Mouse (Mus musculus) forebrain, embryonic 11.5 days (tissue): Measurements from ENCODE around the gene Mcrip2. TPM values are rescaled to one million over a fixed set of nuclear protein-coding genes. Genes with fewer than 3 reads are reported as not detected.

Experiments
- ATAC-seq: fragments of 200-750 bp; cut with Nextera tagmentation; replicated peaks from 2 replicates; pipeline ENCODE4 v1.8.0; 2017; ENCODE audit warnings: moderate TSS enrichment; ENCODE audit not compliant: low FRiP score
- DNase-seq: peaks from one replicate; pipeline ENCODE4 v3.0.0-alpha.2; 2017; ENCODE audit warnings: low spot score
- H3K27ac ChIP-seq: fragments of 300-500 bp; sonication (generic); 2 replicates; pipeline ENCODE4 v1.5.1; 2014; ENCODE audit warnings: low read depth, low read length
- H3K27me3 ChIP-seq: fragments of 300-500 bp; sonication (generic); 2 replicates; pipeline ENCODE4 v1.6.1; 2014; ENCODE audit warnings: mild to moderate bottlenecking, low read length, mixed read lengths; ENCODE audit not compliant: control insufficient read depth, insufficient read depth
- H3K36me3 ChIP-seq: fragments of 300-500 bp; sonication (generic); 2 replicates; pipeline ENCODE4 v1.6.1; 2014; ENCODE audit warnings: mild to moderate bottlenecking, low read length, moderate library complexity, mixed read lengths; ENCODE audit not compliant: control insufficient read depth, insufficient read depth
- H3K4me1 ChIP-seq: fragments of 300-500 bp; sonication (generic); replicated peaks from 2 replicates; pipeline ENCODE4 v1.6.1; 2014; ENCODE audit warnings: low read length, mixed read lengths; ENCODE audit not compliant: control insufficient read depth, insufficient read depth
- H3K4me2 ChIP-seq: fragments of 300-500 bp; sonication (generic); 2 replicates; pipeline ENCODE4 v1.6.1; 2014; ENCODE audit warnings: low read depth, mild to moderate bottlenecking, low read length, moderate library complexity, mixed read lengths; ENCODE audit not compliant: severe bottlenecking
- H3K4me3 ChIP-seq: fragments of 300-500 bp; sonication (generic); 2 replicates; pipeline ENCODE4 v1.5.1; 2014; ENCODE audit warnings: low read depth, low read length
- H3K9ac ChIP-seq: fragments of 300-500 bp; sonication (generic); 2 replicates; pipeline ENCODE4 v1.6.1; 2014; ENCODE audit warnings: low read length
- H3K9me3 ChIP-seq: fragments of 300-500 bp; sonication (generic); 2 replicates; pipeline ENCODE4 v1.6.1; 2016; ENCODE audit warnings: low read length, mixed read lengths; ENCODE audit not compliant: control insufficient read depth
- WGBS: fragments of 180-500 bp; shearing (Covaris S2); extraction: QIAGEN DNeasy Blood & Tissue Kit; methylation state at CpG from one replicate; pipeline ENCODE4 v1.1.7; 2014; 5-methylcytosine and 5-hydroxymethylcytosine counted together
- polyA plus RNA-seq: library from polyadenylated mRNA; unstranded; fragments of >200 nt; fragmentation: Nextera tagmentation; extraction: Ambion mirVana; gene quantifications from 2 replicates; pipeline ENCODE4 v1.2.1, GENCODE M21; 2014

Mcrip2 gene
- polyA plus RNA-seq, 1 experiment from 2014 or later: 8.9 TPM

GRCm38 (mm10) chr17:25843636-25844395, 24.7 kb downstream of the Mcrip2 start:
- Histone ChIP-seq H3K27ac (peak overlapping the region; percentile 25; the same call in 1 of the 2 replicates), H3K4me1 (peaks cover 6% of the 10 kb centered on the region), H3K9ac (peak overlapping the region; percentile 84), H3K27me3 (no peaks in the 10 kb centered on the region), H3K4me2 (peak overlapping the region; percentile 97), H3K4me3 (peak overlapping the region; percentile 83), H3K9me3 (no peaks in the 10 kb centered on the region), H3K36me3 (peaks cover 22% of the 10 kb centered on the region)
- no peak for DNase-seq
- 3% methylated on average over 38 of the region's 38 CpGs for WGBS
- 0 out of 2 replicates have a peak, but pooled peaks have one; percentile 4 for ATAC-seq

- H3K36me3 ChIP-seq: peaks cover 19% of the 10 kb centered on the region
- H3K27me3 ChIP-seq: no peaks in the 10 kb centered on the region
- no peak overlapping the region for H3K27ac ChIP-seq
- H3K4me3 ChIP-seq: peak overlapping the region; percentile 83
- H3K4me2 ChIP-seq: peak overlapping the region; percentile 97
- H3K9me3 ChIP-seq: no peaks in the 10 kb centered on the region
- ATAC-seq: no peak
- WGBS: 92% methylated on average over 4 of the region's 4 CpGs
- no peak overlapping the region; the same call in 1 of the 2 replicates for H3K9ac ChIP-seq
- H3K4me1 ChIP-seq: peaks cover 6% of the 10 kb centered on the region
- DNase-seq: no peak
These were observed 25.4 kb downstream of the Mcrip2 start for GRCm38 (mm10) chr17:25843122-25843521.

DNA sequence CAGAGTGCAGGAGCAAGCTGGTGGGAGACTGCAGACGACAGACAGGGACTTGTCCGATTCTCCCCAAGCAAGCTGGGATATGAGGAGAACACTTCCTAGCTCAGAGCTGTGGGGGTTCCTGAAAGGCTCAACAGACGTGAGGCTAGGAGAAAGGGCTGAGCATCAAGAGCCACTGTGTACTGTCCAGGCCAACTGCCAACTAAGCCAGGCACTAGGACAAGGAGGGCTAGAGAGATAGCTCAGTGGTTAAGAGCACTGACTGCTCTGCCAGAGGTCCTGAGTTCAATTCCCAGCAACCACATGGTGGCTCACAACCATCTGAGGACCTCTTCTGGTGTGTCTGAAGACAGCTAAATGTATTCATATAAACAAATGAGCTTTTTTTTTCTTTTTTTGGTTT, 26.1 kb downstream of the Mcrip2 start:
- no peak overlapping the region for H3K9ac ChIP-seq
- H3K27me3 ChIP-seq: no peaks in the 10 kb centered on the region
- no peak overlapping the region for H3K4me2 ChIP-seq
- no peaks in the 10 kb centered on the region for H3K9me3 ChIP-seq
- ATAC-seq: no peak
- H3K4me3 ChIP-seq: no peak overlapping the region
- peaks cover 7% of the 10 kb centered on the region for H3K4me1 ChIP-seq
- WGBS: 81% methylated on average over 3 of the region's 3 CpGs
- no peak overlapping the region for H3K27ac ChIP-seq
- DNase-seq: no peak
- H3K36me3 ChIP-seq: peaks cover 19% of the 10 kb centered on the region

DNA sequence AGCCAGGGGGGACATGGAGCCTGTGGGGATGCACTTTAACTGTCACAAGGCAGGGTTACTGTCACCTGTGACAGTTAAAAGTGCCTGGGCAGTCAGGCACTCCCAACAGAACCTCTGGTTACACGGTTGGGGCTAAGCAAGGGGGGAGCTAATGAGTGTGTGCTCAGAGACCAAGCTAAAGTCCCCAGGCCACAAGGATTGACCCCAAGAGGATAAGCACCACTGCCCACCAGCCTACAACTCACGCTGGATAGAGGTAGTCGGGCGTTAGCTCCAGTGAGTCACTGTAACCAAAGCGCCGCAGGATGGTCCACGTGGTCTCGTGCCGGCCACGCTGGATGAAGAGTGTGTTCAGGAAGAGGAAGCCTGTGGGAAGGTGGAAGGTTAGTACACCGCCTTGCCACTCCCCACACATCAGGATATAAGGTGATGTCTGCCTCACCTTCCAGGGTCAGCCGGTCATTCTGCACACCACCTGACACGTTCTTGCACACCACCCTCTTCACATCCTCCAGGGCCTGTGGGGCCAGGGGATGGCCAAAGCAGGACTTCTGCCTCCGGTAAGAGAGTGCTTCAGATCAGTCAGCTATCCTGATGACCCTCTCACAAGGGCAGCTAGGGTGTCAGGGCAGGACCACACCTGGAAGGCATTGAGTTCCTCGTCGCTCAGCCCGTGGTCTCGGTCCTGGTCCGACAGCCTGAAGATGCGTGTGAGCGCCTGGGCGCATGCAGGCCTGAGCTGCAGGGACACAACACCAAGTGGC, 27.3 kb downstream of the Mcrip2 start, which contains the start of gene Gm20683:
TSS of gene Gm20683 (minus strand) at position 647 of the 764 bp plus-strand sequence.
- H3K4me2 ChIP-seq: no peak within 1 kb of the TSS
- DNase-seq: no peak
- no peak within 1 kb of the TSS for H3K27ac ChIP-seq
- peaks cover 19% of the 10 kb centered on the region for H3K36me3 ChIP-seq
- no peaks in the 10 kb centered on the region for H3K27me3 ChIP-seq
- no peak for ATAC-seq
- H3K9me3 ChIP-seq: no peaks in the 10 kb centered on the region
- no peak within 1 kb of the TSS for H3K9ac ChIP-seq
- no peak within 1 kb of the TSS for H3K4me3 ChIP-seq
- 93% methylated on average over 22 of the region's 22 CpGs for WGBS
- H3K4me1 ChIP-seq: peaks cover 17% of the 10 kb centered on the region

GRCm38 (mm10) chr17:25840519-25840918, 28.0 kb downstream of the Mcrip2 start:
- no peak for DNase-seq
- H3K4me3 ChIP-seq: no peak overlapping the region
- H3K9me3 ChIP-seq: no peaks in the 10 kb centered on the region
- 92% methylated on average over 6 of the region's 6 CpGs for WGBS
- peaks cover 18% of the 10 kb centered on the region for H3K4me1 ChIP-seq
- no peak overlapping the region for H3K27ac ChIP-seq
- H3K4me2 ChIP-seq: no peak overlapping the region
- no peaks in the 10 kb centered on the region for H3K27me3 ChIP-seq
- no peak for ATAC-seq
- peaks cover 19% of the 10 kb centered on the region for H3K36me3 ChIP-seq
- no peak overlapping the region for H3K9ac ChIP-seq

GRCm38 (mm10) chr17:25839455-25840235, 28.9 kb downstream of the Mcrip2 start:
- Histone ChIP-seq H3K4me3 (no peak overlapping the region), H3K27ac (no peak overlapping the region), H3K36me3 (peaks cover 19% of the 10 kb centered on the region), H3K4me1 (peaks cover 23% of the 10 kb centered on the region), H3K27me3 (no peaks in the 10 kb centered on the region), H3K4me2 (no peak overlapping the region), H3K9me3 (no peaks in the 10 kb centered on the region), H3K9ac (no peak overlapping the region)
- ATAC-seq: no peak
- no peak for DNase-seq
- WGBS: 88% methylated on average over 14 of the region's 14 CpGs

- H3K9me3 ChIP-seq: no peaks in the 10 kb centered on the region
- ATAC-seq: no peak
- no peak overlapping the region for H3K9ac ChIP-seq
- H3K4me1 ChIP-seq: peaks cover 31% of the 10 kb centered on the region
- H3K27me3 ChIP-seq: no peaks in the 10 kb centered on the region
- no peak for DNase-seq
- WGBS: 95% methylated on average over 4 of the region's 4 CpGs
- no peak overlapping the region for H3K4me2 ChIP-seq
- H3K36me3 ChIP-seq: peaks cover 19% of the 10 kb centered on the region
- H3K4me3 ChIP-seq: no peak overlapping the region
- no peak overlapping the region for H3K27ac ChIP-seq
These were observed 29.7 kb downstream of the Mcrip2 start for GRCm38 (mm10) chr17:25838904-25839303.

DNA sequence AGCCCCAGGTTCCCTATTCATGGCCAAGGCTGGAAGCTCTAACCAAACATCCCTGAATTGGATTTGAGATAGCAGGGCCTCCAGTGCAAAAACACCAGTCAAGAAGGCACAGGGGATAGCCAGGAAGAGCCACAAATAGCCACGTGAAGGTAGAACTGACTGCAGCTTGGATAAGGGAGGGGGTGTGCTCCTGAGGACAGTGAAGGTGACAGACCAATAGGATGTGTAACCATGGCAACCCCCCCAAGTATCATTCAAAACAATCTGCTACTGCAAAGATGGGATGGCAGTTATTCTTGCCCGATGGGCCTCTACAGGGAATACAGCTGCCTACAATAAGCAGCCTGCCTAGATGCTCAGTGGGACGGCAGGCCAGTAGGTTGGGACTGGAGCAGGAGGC, 31.0 kb downstream of the Mcrip2 start:
- Histone ChIP-seq H3K4me1 (peaks cover 28% of the 10 kb centered on the region), H3K9ac (peak overlapping the region; percentile 58), H3K27ac (peak overlapping the region; percentile 50; the same call in 1 of the 2 replicates), H3K36me3 (peaks cover 19% of the 10 kb centered on the region), H3K4me3 (no peak overlapping the region), H3K9me3 (no peaks in the 10 kb centered on the region), H3K27me3 (no peaks in the 10 kb centered on the region), H3K4me2 (peak overlapping the region; percentile 79; the same call in 1 of the 2 replicates)
- 57% methylated on average over 3 of the region's 3 CpGs for WGBS
- no peak for ATAC-seq
- DNase-seq: no peak
